Mouse (Mus musculus) MEL (cell line): ENCODE results near the gene Pip4k2b. TPM values are rescaled to one million over a fixed set of nuclear protein-coding genes. Genes with fewer than 3 reads are reported as not detected.

Source experiments
- DNase-seq: peaks from one replicate; pipeline ENCODE4 v3.0.0; 2011; ENCODE audit warnings: low read depth, low spot score
- H3K27ac ChIP-seq: 2 replicates; pipeline ENCODE4 v1.5.1; 2012; ENCODE audit warnings: low read depth, mild to moderate bottlenecking, control low read depth, low read length, moderate library complexity; ENCODE audit not compliant: control insufficient read depth
- H3K27me3 ChIP-seq, 2 experiments: fragments of 150-350 bp in 1 of 2; sonication (generic) in 1 of 2; 2 replicates each; pipeline ENCODE4 v1.6.1; 2012; ENCODE audit warnings: low read length in 2 of 2, mild to moderate bottlenecking in 2 of 2, improper control_type of control experiment in 1 of 2, moderate library complexity in 1 of 2; ENCODE audit not compliant: insufficient read depth in 2 of 2, control insufficient read depth in 1 of 2
- H3K36me3 ChIP-seq, 2 experiments: 2 replicates each; pipeline ENCODE4 v1.6.1; 2012 to 2014; ENCODE audit warnings: low read length in 2 of 2, improper control_type of control experiment in 1 of 2, inconsistent platforms in 1 of 2, mild to moderate bottlenecking in 1 of 2; ENCODE audit not compliant: insufficient read depth in 2 of 2, control insufficient read depth in 1 of 2
- H3K4me1 ChIP-seq, 2 experiments: fragments of 150-350 bp in 1 of 2; sonication (generic) in 1 of 2; 2 replicates each; pipeline ENCODE4 v1.6.1; 2012; ENCODE audit warnings: low read length in 2 of 2, improper control_type of control experiment in 1 of 2, mild to moderate bottlenecking in 1 of 2; ENCODE audit not compliant: insufficient read depth in 2 of 2, control insufficient read depth in 1 of 2
- H3K4me3 ChIP-seq, 2 experiments: fragments of 150-350 bp in 1 of 2; sonication (generic) in 1 of 2; 2 replicates each; pipeline ENCODE4 v1.5.1; 2012; ENCODE audit warnings: low read depth in 2 of 2, low read length in 2 of 2, mild to moderate bottlenecking in 2 of 2, moderate library complexity in 2 of 2, control low read depth in 1 of 2, improper control_type of control experiment in 1 of 2; ENCODE audit not compliant: control insufficient read depth in 1 of 2, insufficient read depth in 1 of 2
- H3K79me2 ChIP-seq: 2 replicates; pipeline ENCODE4 v1.6.1; 2012; ENCODE audit warnings: mild to moderate bottlenecking, low read length, moderate library complexity; ENCODE audit not compliant: control insufficient read depth, poor library complexity, insufficient read depth
- H3K9ac ChIP-seq: 2 replicates; pipeline ENCODE4 v1.6.1; 2012; ENCODE audit warnings: low read depth, mild to moderate bottlenecking, control low read depth, low read length, moderate library complexity; ENCODE audit not compliant: control insufficient read depth, poor library complexity, severe bottlenecking
- H3K9me3 ChIP-seq: fragments of 150-350 bp; sonication (generic); replicated peaks from 2 replicates; pipeline ENCODE4 v1.6.1; 2012; ENCODE audit warnings: mild to moderate bottlenecking, low read length, improper control_type of control experiment, moderate library complexity; ENCODE audit not compliant: insufficient read depth
- BHLHE40 ChIP-seq: IDR thresholded peaks from 2 replicates; pipeline ENCODE4 v1.6.1; 2012; ENCODE audit warnings: low read depth, mild to moderate bottlenecking, inconsistent platforms, low read length, improper control_type of control experiment, borderline replicate concordance
- CHD1 ChIP-seq: IDR thresholded peaks from 2 replicates; pipeline ENCODE4 v1.6.1; 2012; ENCODE audit warnings: low read depth, mild to moderate bottlenecking, inconsistent platforms, low read length, improper control_type of control experiment
- CTCF ChIP-seq, 3 experiments: IDR thresholded peaks in 2 of 3; conservative IDR thresholded peaks in 1 of 3; 2 replicates each; pipeline ENCODE4 v1.5.1; 2011 to 2012; ENCODE audit warnings: low read length in 3 of 3, low read depth in 2 of 3, mild to moderate bottlenecking in 2 of 3, improper control_type of control experiment in 1 of 3, inconsistent platforms in 1 of 3, mixed read lengths in 1 of 3, moderate library complexity in 1 of 3; ENCODE audit not compliant: control insufficient read depth in 1 of 3, insufficient read depth in 1 of 3, poor library complexity in 1 of 3, severe bottlenecking in 1 of 3
- E2F4 ChIP-seq: IDR thresholded peaks from 2 replicates; pipeline ENCODE4 v1.6.1; 2011; ENCODE audit warnings: low read depth, low read length, improper control_type of control experiment, borderline replicate concordance
- ELF1 ChIP-seq: IDR thresholded peaks from 2 replicates; pipeline ENCODE4 v1.6.1; 2014; ENCODE audit warnings: low read depth, mild to moderate bottlenecking, inconsistent platforms, low read length, improper control_type of control experiment, moderate library complexity
- EP300 ChIP-seq, 2 experiments: IDR thresholded peaks; 2 replicates each; pipeline ENCODE4 v1.6.1; 2011; ENCODE audit warnings: improper control_type of control experiment in 2 of 2, low read length in 2 of 2, low read depth in 1 of 2, mild to moderate bottlenecking in 1 of 2
- ETS1 ChIP-seq: IDR thresholded peaks from 2 replicates; pipeline ENCODE4 v1.6.1; 2012; ENCODE audit warnings: low read depth, mild to moderate bottlenecking, inconsistent platforms, low read length, improper control_type of control experiment, moderate library complexity
- GABPA ChIP-seq: IDR thresholded peaks from 2 replicates; pipeline ENCODE4 v1.6.1; 2012; ENCODE audit warnings: low read depth, mild to moderate bottlenecking, inconsistent platforms, low read length, improper control_type of control experiment, moderate library complexity
- HCFC1 ChIP-seq: IDR thresholded peaks from 2 replicates; pipeline ENCODE4 v1.6.1; 2012; ENCODE audit warnings: low read depth, mild to moderate bottlenecking, inconsistent platforms, low read length, improper control_type of control experiment, moderate library complexity
- KAT2A ChIP-seq: conservative IDR thresholded peaks from 2 replicates; pipeline ENCODE4 v1.6.1; 2012; ENCODE audit warnings: low read depth, low read length, improper control_type of control experiment, inconsistent platforms
- MAFK ChIP-seq: IDR thresholded peaks from 2 replicates; pipeline ENCODE4 v1.6.1; 2011; ENCODE audit warnings: low read depth, mild to moderate bottlenecking, low read length, improper control_type of control experiment, borderline replicate concordance
- MAX ChIP-seq: IDR thresholded peaks from 2 replicates; pipeline ENCODE4 v1.6.1; 2011; ENCODE audit warnings: low read length, improper control_type of control experiment
- MXI1 ChIP-seq: IDR thresholded peaks from 2 replicates; pipeline ENCODE4 v1.6.1; 2011; ENCODE audit warnings: mild to moderate bottlenecking, low read depth, low read length, improper control_type of control experiment
- NELFE ChIP-seq: IDR thresholded peaks from 2 replicates; pipeline ENCODE4 v1.6.1; 2011; ENCODE audit warnings: low read depth, low read length, improper control_type of control experiment
- POLR2A ChIP-seq, 2 experiments: IDR thresholded peaks; 2 replicates each; pipeline ENCODE4 v1.6.1; 2011 to 2012; ENCODE audit warnings: low read length in 2 of 2, mild to moderate bottlenecking in 2 of 2, control low read depth in 1 of 2, improper control_type of control experiment in 1 of 2, low read depth in 1 of 2, moderate library complexity in 1 of 2; ENCODE audit not compliant: control insufficient read depth in 1 of 2, insufficient read depth in 1 of 2, poor library complexity in 1 of 2
- RCOR1 ChIP-seq: IDR thresholded peaks from 2 replicates; pipeline ENCODE4 v1.6.1; 2012; ENCODE audit warnings: low read depth, mild to moderate bottlenecking, inconsistent platforms, low read length, improper control_type of control experiment
- SIN3A ChIP-seq: IDR thresholded peaks from 2 replicates; pipeline ENCODE4 v1.6.1; 2012; ENCODE audit warnings: low read length, improper control_type of control experiment, inconsistent platforms
- SMC3 ChIP-seq: IDR thresholded peaks from 2 replicates; pipeline ENCODE4 v1.6.1; 2011; ENCODE audit warnings: low read depth, low read length, improper control_type of control experiment
- ZC3H11A ChIP-seq: IDR thresholded peaks from 2 replicates; pipeline ENCODE4 v1.6.1; 2012; ENCODE audit warnings: low read depth, mild to moderate bottlenecking, inconsistent platforms, low read length, improper control_type of control experiment
- ZNF384 ChIP-seq: IDR thresholded peaks from 2 replicates; pipeline ENCODE4 v1.6.1; 2012; ENCODE audit warnings: low read depth, mild to moderate bottlenecking, inconsistent platforms, low read length, improper control_type of control experiment
- polyA plus RNA-seq, 2 experiments: library from polyadenylated mRNA; stranded (reverse) in 1 of 2; unstranded in 1 of 2; fragments of >175 nt in 1 of 2; fragments of >200 nt in 1 of 2; gene quantifications; 2 replicates each; pipeline versions ENCODE4 v1.2.1 to v1.2.4; 2012; ENCODE audit warnings: low replicate concordance in 2 of 2, low read depth in 1 of 2; ENCODE audit not compliant: insufficient read length in 2 of 2, insufficient read depth in 1 of 2, missing spikeins in 1 of 2
- total RNA-seq: library from RNA; depleted of rRNA; stranded (reverse); fragments of 300-350 nt; gene quantifications from 2 replicates; pipeline ENCODE4 v1.2.3, GENCODE M21; 2012

The Pip4k2b gene
- total and polyA plus RNA-seq, 3 experiments, result 40.2 to 57.3 (median 43.4) TPM

- TF ChIP-seq BHLHE40, result no peak
- TF ChIP-seq KAT2A, result no peak
- TF ChIP-seq SMC3, result peak; percentile 82
- peak; percentile 85 to 99 (median 94) for TF ChIP-seq CTCF (IDR thresholded peaks at IDR 0.05 in 2 of 3, conservative IDR thresholded peaks at IDR 0.05 in 1 of 3; ENCODE audit: control insufficient read depth in 1 of 3, insufficient read depth in 1 of 3, low read depth in 2 of 3, low read length in 3 of 3, poor library complexity in 1 of 3, severe bottlenecking in 1 of 3)
- TF ChIP-seq RCOR1, result no peak
- no peak for TF ChIP-seq GABPA
- no peak for TF ChIP-seq EP300 (IDR thresholded peaks at IDR 0.05; ENCODE audit: low read depth in 1 of 2, low read length in 2 of 2)
- no peak for TF ChIP-seq POLR2A (IDR thresholded peaks at IDR 0.05; ENCODE audit: control insufficient read depth in 1 of 2, insufficient read depth in 1 of 2, low read depth in 1 of 2, low read length in 2 of 2, poor library complexity in 1 of 2)
- TF ChIP-seq SIN3A, result peak; percentile 30; the same call in 1 of the 2 replicates
- TF ChIP-seq ZNF384, result no peak
- peak; percentile 67 for TF ChIP-seq ZC3H11A
- TF ChIP-seq MAFK, result no peak
- TF ChIP-seq NELFE, result no peak
Observed at GRCm38 (mm10) chr11:97689861-97690260, 54.6 kb downstream of the Pip4k2b start (continued).

DNA sequence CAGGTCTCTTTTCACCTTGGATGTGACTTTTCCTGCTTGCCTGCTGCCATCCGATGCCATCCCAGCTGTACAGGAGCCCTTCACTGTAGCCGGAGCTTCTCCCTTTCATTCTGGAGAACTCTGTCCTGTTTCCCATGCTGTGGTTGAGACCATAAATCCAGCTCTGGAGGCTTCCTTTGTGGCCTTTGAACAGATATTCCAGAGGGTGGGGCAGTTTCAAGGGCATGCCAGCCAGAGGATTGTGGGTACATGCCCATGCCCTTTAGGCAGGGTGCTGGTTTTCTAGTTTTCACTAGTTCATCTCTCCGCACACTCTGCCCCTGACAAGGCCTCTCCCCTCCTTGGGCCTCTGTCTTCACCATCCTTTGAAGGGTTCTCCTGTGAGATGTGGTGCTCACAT is 57.4 kb downstream of the Pip4k2b start:
- Histone ChIP-seq H3K9ac (no peak overlapping the region), H3K4me1 (peaks cover 0 to 18% of the 10 kb centered on the region in 2 experiments; a peak in 2 of 4 replicates), H3K9me3 (no peaks in the 10 kb centered on the region), H3K27me3 (no peaks in the 10 kb centered on the region), H3K4me3 (no peak overlapping the region), H3K27ac (no peak overlapping the region), H3K79me2 (no peaks in the 10 kb centered on the region), H3K36me3 (peaks cover 1 to 2% of the 10 kb centered on the region in 2 experiments; a peak in 2 of 4 replicates)
- TF ChIP-seq MXI1 (no peak), ETS1 (no peak), MAX (no peak), NELFE (no peak), ELF1 (no peak), ZNF384 (no peak), CTCF (IDR thresholded peaks at IDR 0.05 in 2 of 3, conservative IDR thresholded peaks at IDR 0.05 in 1 of 3; ENCODE audit: control insufficient read depth in 1 of 3, insufficient read depth in 1 of 3, low read depth in 2 of 3, low read length in 3 of 3, poor library complexity in 1 of 3, severe bottlenecking in 1 of 3) (no peak)
- no peak for DNase-seq

- H3K27ac ChIP-seq, result no peak overlapping the region
- peaks cover 0 to 18% of the 10 kb centered on the region in 2 experiments; a peak in 2 of 4 replicates for H3K4me1 ChIP-seq
- no peak for DNase-seq
- H3K9me3 ChIP-seq, result no peaks in the 10 kb centered on the region
- H3K4me3 ChIP-seq, result 0 out of 4 replicates have a peak overlapping the region, but pooled peaks of 1 of the 2 experiments have one; percentile 51
- no peak overlapping the region for H3K9ac ChIP-seq
- no peak for TF ChIP-seq HCFC1
- TF ChIP-seq CHD1, result no peak
- no peak for TF ChIP-seq GABPA
- no peak for TF ChIP-seq E2F4
- no peaks in the 10 kb centered on the region for H3K79me2 ChIP-seq
- peaks cover 0 to 2% of the 10 kb centered on the region in 2 experiments; a peak in 2 of 4 replicates for H3K36me3 ChIP-seq
- H3K27me3 ChIP-seq, result no peaks in the 10 kb centered on the region
Observed at GRCm38 (mm10) chr11:97686322-97686908, 58.1 kb downstream of the Pip4k2b start.
